Mouse (Mus musculus) urinary bladder, postnatal 36 days (tissue): ENCODE measurements at regions not wholly inside any gene's neighbourhood (a gene's known extent, or its start where the extent isn't known, plus 50 kb on each side); places are given as distances from the start of the nearest gene placed in this dataset.

Source experiments
- DNase-seq, 2 experiments: peaks; one replicate each; pipeline ENCODE4 v3.0.0; 2022; ENCODE audit warnings: low spot score in 2 of 2, mixed read lengths in 1 of 2

DNA sequence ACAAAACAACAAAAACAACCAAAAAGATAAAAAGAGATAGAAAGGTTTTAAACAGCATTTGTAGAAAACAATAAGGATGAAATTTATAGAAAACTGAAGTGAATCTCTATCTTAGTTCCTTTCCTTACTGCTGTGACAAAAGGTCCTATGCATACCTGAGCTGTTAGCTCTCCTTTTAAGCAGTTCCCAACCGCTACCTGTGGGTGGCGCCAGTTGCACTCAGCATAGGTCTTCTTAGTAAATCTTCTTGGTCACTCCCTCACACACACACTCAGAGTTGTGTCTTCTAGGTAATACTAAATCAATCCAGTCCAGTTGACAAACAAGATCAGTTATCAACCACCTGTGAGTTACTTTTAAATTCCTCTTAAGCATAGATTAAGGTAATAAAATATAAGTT is 355.5 kb upstream of the Prkcq start:
- no peak for DNase-seq

DNA sequence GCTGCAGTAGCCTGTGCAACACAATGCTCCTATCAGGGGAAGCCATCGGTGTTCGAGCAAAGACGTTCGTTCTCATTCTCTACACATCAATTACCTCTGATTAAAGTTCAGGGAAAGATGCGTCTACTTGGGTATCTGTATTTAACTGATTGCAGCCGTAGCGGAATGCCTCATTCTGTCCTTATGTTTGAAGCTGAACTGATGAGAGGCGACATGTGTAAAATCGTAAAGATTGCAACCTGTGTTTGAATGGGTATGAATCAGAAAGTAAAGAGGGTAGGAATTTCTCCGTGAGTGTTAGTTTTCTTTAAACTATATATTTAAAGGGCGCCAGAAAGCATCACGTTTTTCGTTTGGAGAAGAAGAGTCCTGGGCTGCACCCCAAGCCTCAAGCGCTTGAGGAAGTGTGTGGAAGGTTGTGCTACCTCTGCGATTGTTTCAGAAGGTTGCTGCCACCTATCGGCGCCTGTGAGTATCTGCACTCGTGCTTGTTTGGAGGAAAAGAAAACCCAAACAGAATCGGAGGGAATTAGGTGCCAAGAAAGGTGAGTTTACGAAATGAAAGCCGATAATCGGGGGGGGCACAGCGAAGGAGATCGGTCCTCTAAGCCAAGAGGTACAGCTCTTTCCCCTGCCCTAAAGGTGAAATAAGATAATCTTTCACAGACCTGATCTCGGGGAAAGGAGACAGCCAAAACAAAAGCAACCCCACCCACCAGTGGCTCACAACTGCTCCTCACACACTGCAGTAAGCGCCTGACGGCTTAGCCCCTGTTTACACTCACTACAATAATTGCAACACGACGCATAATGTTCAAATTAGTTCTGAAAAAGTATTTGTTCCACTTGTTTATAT is 346.4 kb upstream of the Prkcq start:
- DNase-seq = peak; percentile 45 to 60

DNA sequence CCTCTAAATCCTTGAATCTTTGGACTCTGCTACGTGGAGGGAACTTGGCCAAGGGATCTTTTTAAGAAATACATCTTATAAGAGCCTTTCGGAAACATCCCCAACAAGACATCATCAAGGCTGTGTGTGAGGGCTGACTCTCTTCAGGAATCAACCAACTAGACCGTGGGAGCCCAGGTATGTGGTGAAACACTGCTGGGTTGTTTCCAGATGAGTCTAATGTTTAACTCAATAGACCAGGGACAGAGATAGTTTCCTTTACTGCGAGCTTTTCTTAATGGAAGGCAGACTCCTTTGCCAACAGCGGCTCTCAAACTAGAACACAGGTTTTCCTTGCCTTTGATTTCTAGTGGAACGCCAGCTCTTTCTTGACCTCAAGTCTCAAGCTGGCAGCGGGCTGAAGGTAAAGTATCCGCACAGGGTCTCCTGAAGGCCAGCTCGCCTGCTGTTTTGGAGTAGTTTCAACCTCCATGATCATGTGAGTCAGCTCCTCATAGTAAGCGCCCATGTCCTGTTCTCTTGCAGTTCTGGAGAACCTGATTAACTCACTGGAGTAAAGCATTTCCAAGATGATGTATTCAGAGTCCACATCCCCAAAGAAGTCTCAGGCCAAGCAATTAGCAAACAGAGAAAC is 345.7 kb upstream of the Prkcq start:
- DNase-seq = no peak

DNA sequence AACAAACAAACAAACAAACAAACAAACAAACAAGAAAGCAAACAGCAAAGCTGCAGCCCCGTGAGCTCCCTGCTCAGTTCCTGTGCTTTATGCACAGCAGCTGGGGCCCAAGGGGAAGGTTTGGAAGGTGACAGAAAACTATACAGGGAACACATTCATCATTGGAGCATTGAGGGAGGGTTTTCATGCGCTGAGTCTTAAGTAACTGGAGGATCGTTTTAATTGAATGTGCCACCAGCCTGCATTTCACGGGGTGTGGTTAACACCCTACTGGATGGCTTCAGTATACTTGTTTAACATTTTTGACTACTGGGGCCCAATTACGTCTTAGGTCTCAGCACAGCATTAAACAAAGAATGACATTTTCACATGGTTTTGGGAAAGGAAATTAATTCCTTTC is 331.9 kb upstream of the Prkcq start:
- DNase-seq = no peak

DNA sequence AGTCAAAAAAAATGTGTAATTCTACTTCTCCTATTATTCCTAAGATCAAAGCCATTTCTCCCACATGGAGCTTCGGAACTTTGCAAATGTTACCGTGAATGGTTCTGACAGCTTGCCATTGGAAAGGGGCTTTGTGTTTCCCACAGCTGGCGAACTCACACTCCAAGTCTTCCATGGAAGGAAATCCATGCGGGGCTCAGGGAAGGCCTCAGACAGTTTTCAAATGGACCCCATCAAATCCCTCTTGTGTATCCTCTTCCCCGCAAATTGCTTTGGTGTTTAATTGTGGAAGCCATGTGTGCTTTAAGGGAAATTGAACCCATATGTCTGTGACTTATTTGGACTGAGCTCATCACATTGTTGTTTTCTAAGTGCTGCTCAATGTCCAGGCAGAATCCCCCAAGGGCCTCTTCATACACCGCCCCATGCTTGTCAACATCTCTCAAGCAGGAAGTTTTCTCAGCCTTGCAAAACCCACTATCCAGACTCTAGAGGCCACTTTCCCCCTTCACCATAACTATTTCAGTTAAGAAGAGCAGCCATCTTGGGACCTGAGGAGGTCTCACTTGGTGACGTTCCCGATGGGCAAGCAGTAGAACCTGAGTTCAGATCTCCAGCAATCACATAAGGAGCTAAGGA is 310.1 kb upstream of the Prkcq start:
- DNase-seq = no peak

DNA sequence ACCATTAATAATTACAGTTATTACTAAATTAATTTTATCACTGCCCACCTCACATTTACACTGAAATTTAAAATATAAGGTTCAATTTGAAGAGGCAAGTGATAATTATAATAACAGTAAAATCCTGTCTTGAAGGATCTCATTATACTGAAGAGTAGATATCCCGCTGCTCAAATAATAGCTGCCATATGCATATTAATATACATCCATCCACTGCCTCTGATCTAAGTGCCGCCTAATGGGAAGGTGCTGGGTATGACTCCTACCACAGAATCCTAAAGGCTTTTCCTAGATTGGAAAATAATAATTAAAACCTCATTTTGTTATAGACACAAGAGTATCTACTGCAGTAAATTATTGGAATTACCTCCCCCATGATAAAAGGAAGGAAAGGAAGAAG is 307.5 kb upstream of the Prkcq start:
- no peak for DNase-seq

DNA sequence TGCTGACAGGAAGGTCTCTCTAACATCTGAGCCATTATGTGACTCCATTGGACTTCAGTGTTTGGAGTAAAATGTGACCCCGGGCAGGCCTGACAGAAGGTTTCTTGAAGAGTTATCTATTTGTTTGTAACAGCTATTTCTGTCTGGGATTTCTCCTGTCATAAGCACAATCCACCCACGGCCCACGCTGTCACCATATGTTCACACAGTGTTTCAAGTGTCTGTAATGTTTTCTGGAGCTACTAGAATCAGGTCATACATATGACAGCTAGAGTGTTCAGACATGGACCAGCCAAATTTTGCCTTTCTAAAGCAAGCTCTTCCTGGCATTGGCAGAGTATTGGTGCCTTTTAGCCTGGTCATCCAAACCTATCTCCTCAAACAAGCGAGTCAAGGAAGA is 297.6 kb upstream of the Prkcq start:
- no peak for DNase-seq

DNA sequence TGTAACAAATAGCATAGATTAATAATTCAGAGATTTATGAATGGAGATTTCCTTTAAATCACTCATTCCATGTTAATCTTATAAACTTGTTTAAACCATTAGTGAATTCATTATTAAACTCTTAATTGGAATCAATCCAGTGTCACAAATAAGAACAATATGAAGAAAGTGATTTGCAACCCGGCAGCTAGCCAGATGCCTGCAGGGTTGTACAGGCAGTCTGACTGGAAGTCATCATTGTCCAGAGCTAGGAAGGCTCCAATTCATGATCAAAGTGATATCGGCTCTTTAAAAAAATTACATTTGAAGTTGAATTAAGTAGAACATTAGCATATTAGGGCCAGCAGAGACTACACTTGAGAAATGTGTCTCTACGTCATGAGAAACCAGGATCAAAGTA is 270.0 kb upstream of the Prkcq start:
- DNase-seq = no peak

DNA sequence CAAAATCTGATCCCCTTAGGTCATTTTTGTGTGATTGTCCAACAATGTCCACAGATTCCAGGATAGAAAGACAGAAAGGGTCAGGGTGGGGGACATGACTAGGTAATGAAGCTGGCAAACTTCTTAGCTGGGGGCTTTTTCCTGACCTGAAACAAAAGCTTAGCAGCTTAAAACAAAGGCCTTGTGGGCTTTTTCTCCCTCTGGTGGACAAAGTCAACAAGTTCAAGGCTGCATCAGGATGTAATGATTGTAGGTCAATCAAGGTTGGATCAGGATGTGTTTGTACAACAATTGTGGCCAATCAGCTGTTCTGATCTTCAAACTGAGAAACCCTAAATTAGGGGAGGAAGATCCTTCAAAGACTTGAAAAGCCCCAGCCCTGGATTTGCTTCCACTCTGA is 252.0 kb upstream of the Prkcq start:
- no peak for DNase-seq

DNA sequence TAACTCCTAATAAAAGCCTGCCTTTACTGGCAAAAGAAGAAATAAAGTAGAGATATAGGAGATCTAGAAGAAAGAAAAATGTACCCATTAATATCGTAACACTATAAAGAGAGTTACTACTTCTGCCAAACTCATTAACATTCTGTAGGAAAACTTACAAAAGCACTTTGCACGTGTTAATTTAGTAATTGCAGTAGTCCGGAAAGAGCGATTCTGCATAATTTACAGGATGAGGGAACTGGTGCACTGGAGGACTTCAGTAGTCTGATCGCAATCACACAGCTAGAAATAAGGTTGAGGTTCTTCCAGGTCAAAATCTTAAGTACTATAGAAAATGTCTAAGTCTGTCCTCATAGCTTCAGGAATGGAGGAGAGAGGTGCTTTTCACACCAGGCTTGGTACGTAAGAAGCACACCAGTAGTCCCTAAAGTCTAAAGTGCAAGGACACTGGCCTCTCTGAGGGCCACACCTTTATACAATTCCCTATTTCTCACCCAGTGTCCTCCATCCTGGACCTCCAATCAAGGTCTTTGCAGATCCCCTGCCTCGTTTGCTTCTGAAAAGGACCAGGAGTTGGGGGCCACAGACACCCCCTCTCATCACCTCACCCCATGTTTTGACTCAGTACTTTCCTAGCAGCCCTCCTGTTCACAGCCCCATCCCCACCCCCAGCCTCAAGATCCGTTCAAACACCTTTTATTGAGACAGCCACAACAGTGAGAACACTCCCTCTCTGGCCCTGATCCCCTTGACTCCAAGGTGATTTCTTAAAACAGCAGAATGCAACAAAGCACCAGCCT is 251.0 kb upstream of the Prkcq start:
- no peak for DNase-seq

DNA sequence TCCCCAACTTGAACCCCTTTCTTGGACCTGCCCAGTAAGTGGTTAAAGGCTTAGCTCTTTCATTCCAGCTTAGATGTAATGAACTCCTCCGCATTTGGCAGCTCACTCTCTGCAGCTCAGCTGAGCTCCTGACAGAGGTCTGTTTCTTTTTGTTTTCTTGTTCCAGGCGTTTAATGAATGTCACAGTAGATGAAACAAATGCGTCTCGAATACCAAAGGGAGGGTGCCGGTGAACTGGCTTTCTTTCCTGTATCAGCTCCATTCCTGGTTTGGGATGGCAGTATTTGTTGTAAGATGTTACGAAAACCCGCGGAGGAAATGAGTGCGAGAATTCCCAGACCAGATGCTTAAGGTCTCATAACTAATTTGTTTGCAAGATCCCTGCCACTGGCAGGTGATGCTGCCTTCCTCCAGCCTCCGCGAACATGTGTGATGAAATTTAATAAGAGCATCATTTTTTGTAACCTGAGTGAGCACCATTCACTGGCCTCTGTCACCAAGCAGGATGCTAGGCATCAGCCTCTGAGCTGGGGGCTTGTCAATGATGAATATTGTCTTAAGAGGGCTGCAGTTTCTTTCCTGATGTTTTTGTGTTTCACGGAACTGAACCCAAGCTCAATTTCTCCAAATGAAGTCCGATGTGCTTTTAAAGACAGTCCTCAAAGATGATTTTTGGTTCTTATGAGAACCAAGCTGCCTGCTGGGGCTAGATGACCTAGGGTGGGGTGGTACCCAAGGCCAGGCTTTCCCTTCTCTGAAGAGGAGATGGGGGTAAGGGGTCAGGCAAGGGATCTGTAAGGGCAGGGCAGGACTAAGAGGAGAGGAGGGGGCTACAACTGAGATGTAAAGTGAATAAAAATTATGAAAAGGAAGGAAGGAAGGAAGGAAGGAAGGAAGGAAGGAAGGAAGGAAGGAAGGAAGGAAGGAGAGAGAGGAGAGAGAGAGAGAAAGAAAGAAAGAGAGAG is 250.1 kb upstream of the Prkcq start:
- DNase-seq = no peak

DNA sequence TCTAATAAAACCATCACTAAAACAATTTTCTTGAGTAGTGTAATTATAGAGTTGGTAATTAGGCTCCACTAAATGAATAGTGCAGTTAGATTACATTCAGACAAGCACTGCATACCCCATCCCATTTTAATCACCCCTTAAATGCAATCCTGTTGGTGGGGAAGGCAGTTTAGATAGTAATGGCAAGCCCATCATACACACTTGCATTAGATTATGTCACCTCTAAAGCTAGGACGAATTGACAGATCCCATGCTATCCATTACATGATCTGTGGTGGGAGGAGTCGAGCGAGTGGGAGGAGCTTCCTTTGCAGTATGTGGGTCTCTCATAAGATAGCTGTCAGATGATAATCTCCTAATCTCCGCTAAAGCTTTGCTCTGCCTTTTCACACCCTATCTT is 247.9 kb upstream of the Prkcq start:
- no peak for DNase-seq

DNA sequence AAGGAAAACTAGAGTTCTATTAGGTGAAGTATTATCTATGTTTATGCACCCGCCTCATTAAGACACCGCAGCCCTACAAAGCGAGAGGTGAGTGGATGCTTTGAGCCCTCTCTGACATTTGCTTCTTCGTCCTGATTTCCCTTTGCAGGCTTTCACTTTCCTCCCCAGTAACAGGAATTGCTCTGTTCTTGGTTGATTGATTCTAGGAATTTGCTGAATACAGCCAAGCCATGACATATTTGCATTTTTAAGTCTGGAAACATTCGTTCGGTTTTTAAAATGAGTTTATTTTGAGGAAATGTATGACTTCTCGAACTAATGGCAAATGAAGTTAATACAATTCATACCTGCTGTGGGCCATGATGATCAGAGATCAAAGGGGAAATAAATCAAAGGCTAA is 246.5 kb upstream of the Prkcq start:
- no peak for DNase-seq

DNA sequence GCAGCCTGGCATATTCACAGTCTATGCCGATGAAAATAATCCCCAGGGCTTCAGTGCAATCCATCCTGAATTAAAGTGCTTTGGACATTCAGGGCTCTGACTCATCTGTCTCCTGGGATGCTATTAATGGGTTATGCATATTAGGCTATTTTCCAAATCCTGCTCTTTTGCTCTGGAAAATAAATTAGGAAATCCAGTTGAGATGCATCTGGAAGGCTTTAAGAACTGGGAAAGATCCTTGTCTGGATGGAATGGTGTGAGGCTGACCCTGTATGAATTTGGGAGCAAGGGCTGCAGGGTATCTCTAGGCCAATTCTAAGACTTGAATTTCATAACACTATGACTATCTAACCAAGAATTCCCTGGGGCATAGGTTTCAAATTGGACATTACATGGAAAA is 234.5 kb upstream of the Prkcq start:
- DNase-seq = no peak

DNA sequence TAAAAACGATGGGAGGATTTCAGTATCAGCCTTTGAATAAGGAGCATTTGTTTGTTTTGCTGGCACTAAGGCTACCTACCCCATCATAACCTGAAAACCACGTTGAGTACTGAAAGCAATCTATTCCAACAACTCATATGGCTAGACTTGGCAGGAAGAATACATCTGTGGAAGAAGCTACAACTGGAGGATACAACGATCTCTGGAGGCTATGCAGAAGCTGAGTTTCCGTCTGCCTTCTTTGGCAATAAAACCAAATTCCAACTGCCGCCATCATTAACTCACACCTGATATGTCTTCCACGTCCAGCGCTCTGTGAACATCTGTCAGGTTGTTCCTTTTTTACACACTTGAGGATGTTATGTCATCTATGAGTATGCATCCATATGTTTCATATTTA is 206.7 kb upstream of the Prkcq start:
- DNase-seq = no peak

DNA sequence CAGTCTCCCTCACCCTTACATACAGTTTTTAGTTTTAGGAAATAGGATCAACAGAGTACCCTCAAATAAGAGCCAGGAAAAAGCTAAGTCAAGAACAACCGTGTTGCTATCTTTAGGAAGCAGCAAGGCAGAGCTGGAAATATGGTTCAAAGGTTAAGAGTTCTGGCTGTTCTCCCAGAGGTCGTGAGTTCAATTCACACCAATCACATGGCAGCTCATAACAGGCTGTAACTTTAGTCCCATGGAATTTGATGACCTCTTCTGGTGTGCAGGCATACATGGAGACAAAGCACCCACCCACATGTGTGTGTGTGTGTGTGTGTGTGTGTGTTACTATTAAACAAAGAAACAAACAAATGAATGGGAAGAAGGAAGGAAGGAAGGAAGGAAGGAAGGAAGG is 205.0 kb upstream of the Prkcq start:
- no peak for DNase-seq

DNA sequence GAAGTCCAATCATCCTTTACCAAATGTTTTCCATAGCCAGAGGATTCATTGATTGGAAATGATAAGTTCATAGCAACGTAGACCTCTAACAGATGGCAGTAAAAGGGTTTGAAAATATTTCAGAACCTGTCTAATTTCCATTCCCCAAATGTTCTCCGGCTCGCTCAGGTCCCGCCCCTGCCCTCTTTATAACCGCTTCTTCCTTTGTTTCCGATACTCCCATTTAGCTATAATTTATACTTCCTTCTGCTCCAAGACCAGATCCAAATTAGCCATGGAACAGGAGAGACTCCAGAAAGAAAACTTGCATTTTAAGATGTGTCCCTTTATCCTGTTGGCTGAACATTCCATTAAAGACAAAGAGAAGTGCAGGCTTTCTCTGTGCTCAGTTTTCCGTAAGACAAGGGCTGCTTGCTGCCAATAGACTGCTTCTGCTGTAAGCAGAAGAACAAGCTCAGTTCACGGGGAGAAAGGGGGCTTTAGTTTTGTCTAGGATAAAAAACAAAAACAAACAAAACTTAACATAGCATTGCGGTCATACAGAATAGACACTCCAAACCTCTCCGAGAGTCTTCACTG is 202.7 kb upstream of the Prkcq start:
- DNase-seq = no peak

DNA sequence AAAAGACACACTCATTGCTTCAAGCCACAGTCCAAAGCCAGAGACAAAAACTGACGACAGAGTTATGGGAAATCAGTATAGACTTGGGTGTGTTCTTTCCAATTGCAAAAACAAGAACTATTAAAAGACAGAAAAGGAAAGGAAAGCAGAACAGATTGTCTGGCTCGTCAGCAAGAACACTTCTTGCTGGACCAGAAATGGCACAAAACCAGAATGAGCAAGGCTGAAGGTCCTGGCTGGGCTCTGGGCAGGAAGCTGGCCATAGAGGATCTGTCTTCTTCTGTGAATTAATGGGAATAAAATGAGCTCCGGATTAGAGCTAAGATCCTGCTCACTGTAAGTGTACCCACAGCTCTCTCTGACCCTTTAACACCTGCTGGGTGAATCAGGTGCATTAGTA is 199.9 kb upstream of the Prkcq start:
- no peak for DNase-seq

DNA sequence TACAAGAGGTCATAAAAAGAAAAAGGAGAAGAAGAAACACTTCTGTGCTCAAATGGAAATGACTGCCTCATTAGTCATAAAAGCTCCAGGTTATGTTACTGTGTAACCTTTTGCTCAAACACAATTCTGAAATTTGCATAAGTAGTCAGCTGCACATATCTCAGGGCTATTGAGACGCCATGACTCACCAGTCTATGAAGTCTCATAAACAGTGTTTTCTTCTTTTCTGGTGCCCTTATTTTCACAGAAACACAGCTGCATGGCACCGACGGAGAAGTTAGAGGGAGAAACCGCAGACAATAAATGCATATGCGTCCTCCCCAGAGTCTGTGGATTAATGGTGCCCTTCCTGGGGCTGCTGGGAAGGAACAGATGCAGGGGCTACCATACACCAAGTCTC is 193.1 kb upstream of the Prkcq start:
- no peak for DNase-seq

DNA sequence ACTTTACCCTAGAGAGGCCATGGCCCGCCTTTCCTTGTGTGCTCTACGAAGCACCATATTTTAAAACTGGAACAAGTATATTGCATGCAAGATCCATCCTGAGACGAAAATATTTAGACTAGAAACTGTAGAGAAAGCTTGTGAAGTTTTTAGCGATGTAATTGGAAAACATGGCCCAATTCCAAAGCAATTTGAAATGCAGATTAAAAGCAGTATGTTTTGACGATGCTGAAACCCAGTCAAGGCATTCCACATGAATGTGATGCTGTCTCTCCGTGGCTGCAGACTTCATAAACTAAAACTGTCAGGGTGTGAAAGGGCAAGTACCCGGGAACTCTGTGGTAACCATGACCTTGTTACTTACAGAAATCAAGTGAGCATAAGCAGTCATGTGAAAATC is 185.8 kb upstream of the Prkcq start:
- DNase-seq = no peak
